Mouse (Mus musculus) bone marrow macrophage, adult 2 months (primary cell): ENCODE measurements around the gene Shisa2.

ENCODE experiments used
- CTCF ChIP-seq: IDR thresholded peaks from 2 replicates; pipeline ENCODE4 v1.5.1; 2012; ENCODE audit warnings: low read depth, mild to moderate bottlenecking, low read length, moderate library complexity
- POLR2A ChIP-seq: IDR thresholded peaks from 2 replicates; pipeline ENCODE4 v1.6.1; 2012; ENCODE audit warnings: mild to moderate bottlenecking, low read depth, low read length, borderline replicate concordance

GRCm38 (mm10) chr14:59648611-59649010 lies 23.5 kb downstream of the Shisa2 start:
- TF ChIP-seq CTCF (no peak), POLR2A (no peak)
